Mouse (Mus musculus) kidney, adult 2 months (tissue): ENCODE measurements around the gene Cd300ld5.

Experiments
- CTCF ChIP-seq: fragments of 200-500 bp; conservative IDR thresholded peaks from 2 replicates; pipeline ENCODE4 v1.5.1; 2011; ENCODE audit warnings: low read depth, mild to moderate bottlenecking, control low read depth, low read length, moderate library complexity, mixed read lengths; ENCODE audit not compliant: insufficient read depth, insufficient read length
- POLR2A ChIP-seq: fragments of 200-500 bp; IDR thresholded peaks from one replicate; pipeline ENCODE4 v1.6.1; 2011; ENCODE audit warnings: low read depth, low read length, control low read depth

DNA sequence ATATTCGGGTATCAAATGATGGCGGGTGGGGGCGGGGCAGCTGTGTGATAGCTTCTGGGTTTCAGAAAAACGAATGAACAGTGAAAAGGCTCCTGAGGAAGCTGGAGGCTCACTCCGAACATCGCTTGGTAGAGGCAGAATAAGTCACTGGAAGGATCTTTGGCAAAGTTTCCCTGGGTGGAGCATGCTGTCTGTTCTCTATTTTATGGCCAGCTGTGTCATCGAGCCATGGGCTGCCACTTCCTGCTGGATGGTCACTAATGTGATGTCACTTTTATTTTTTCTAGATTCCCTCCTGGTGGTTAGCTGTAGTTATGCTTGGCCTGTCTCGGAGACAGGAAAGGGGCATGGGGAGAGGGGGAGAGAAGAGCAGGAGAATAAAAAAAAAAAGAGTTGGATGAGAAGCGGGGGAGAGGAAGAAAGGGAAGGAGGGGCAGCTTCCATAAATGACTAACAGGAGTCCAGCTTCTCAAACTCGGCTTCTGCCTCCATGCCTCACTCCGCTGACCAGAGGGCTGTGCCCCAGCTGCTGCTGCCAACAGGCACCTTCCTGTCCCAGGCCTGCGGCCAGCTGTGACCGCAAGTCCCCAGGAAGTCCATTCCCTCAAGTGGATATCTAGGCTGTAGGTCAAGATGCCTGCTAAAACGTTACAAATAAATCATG lies 34.2 kb upstream of the Cd300ld5 start:
- no peak for TF ChIP-seq CTCF
- TF ChIP-seq POLR2A = no peak
